Mouse (Mus musculus): Measurements from ENCODE around the gene 2310061I04Rik. TPM values are rescaled to one million over a fixed set of nuclear protein-coding genes. Genes with fewer than 3 reads are reported as not detected.
A peak's percentile ranks its signal among the peaks of the same experiment; 100 is the strongest.

Gene 2310061I04Rik
- polyA plus RNA-seq, 1 experiment: 142 TPM

- 20% methylated on average over 7 of the region's 7 CpGs for whole genome bisulfite sequencing
- Histone ChIP-seq H3K36me3 (ENCODE audit: control insufficient read depth, insufficient read depth, low read length) (no peaks in the 10 kb centered on the region), H3K27ac (ENCODE audit: insufficient read depth, low read depth, low read length) (peak overlapping the region; percentile 80), H3K27me3 (ENCODE audit: control insufficient read depth, insufficient read depth, low read length) (no peaks in the 10 kb centered on the region), H3K4me1 (ENCODE audit: control insufficient read depth, insufficient read depth, insufficient read length, low read length) (peaks cover 16% of the 10 kb centered on the region), H3K4me3 (ENCODE audit: low read depth, low read length) (peak overlapping the region; percentile 74)
- no peak for TF ChIP-seq CTCF (IDR thresholded peaks at IDR 0.05; ENCODE audit: extremely low read depth, insufficient read length, insufficient replicate concordance, low read depth, low read length)
- TF ChIP-seq POLR2A (IDR thresholded peaks at IDR 0.05; ENCODE audit: low read depth, low read length): no peak
Measured at GRCm38 (mm10) chr17:35868961-35869345, 28.3 kb downstream of the 2310061I04Rik start.

- WGBS: 55% methylated on average over 17 of the region's 17 CpGs
- Histone ChIP-seq H3K36me3 (ENCODE audit: control insufficient read depth, insufficient read depth, low read length) (no peaks in the 10 kb centered on the region), H3K4me3 (ENCODE audit: low read depth, low read length) (peak overlapping the region; percentile 74), H3K27me3 (ENCODE audit: control insufficient read depth, insufficient read depth, low read length) (no peaks in the 10 kb centered on the region), H3K27ac (ENCODE audit: insufficient read depth, low read depth, low read length) (peak overlapping the region; percentile 90), H3K4me1 (ENCODE audit: control insufficient read depth, insufficient read depth, insufficient read length, low read length) (peaks cover 16% of the 10 kb centered on the region)
- TF ChIP-seq POLR2A (IDR thresholded peaks at IDR 0.05; ENCODE audit: low read depth, low read length): peak; percentile 19; the same call in 1 of the 2 replicates
- TF ChIP-seq CTCF (IDR thresholded peaks at IDR 0.05; ENCODE audit: extremely low read depth, insufficient read length, insufficient replicate concordance, low read depth, low read length): no peak
Measured at GRCm38 (mm10) chr17:35868165-35868820, 28.9 kb downstream of the 2310061I04Rik start.

- no peaks in the 10 kb centered on the region for H3K36me3 ChIP-seq (ENCODE audit: control insufficient read depth, insufficient read depth, low read length)
- H3K4me3 ChIP-seq (ENCODE audit: low read depth, low read length): peak overlapping the region; percentile 74
- peak overlapping the region; percentile 90 for H3K27ac ChIP-seq (ENCODE audit: insufficient read depth, low read depth, low read length)
- WGBS: 12% methylated on average over 26 of the region's 26 CpGs
- TF ChIP-seq CTCF (IDR thresholded peaks at IDR 0.05; ENCODE audit: extremely low read depth, insufficient read length, insufficient replicate concordance, low read depth, low read length) (peak; percentile 45; the same call in 1 of the 2 replicates), POLR2A (IDR thresholded peaks at IDR 0.05; ENCODE audit: low read depth, low read length) (no peak; the same call in 1 of the 2 replicates)
- H3K27me3 ChIP-seq (ENCODE audit: control insufficient read depth, insufficient read depth, low read length): no peaks in the 10 kb centered on the region
- peaks cover 16% of the 10 kb centered on the region for H3K4me1 ChIP-seq (ENCODE audit: control insufficient read depth, insufficient read depth, insufficient read length, low read length)
Measured at GRCm38 (mm10) chr17:35866911-35867890, 30.0 kb downstream of the 2310061I04Rik start.

- Histone ChIP-seq H3K27ac (ENCODE audit: insufficient read depth, low read depth, low read length) (peak overlapping the region; percentile 90), H3K27me3 (ENCODE audit: control insufficient read depth, insufficient read depth, low read length) (no peaks in the 10 kb centered on the region), H3K4me3 (ENCODE audit: low read depth, low read length) (peak overlapping the region; percentile 74), H3K36me3 (ENCODE audit: control insufficient read depth, insufficient read depth, low read length) (no peaks in the 10 kb centered on the region), H3K4me1 (ENCODE audit: control insufficient read depth, insufficient read depth, insufficient read length, low read length) (peaks cover 16% of the 10 kb centered on the region)
- WGBS: 2% methylated on average over 36 of the region's 38 CpGs
- no peak for TF ChIP-seq POLR2A (IDR thresholded peaks at IDR 0.05; ENCODE audit: low read depth, low read length)
- TF ChIP-seq CTCF (IDR thresholded peaks at IDR 0.05; ENCODE audit: extremely low read depth, insufficient read length, insufficient replicate concordance, low read depth, low read length): no peak
Measured at GRCm38 (mm10) chr17:35866281-35866831, 30.9 kb downstream of the 2310061I04Rik start.

GRCm38 (mm10) chr17:35865481-35866280 lies 31.6 kb downstream of the 2310061I04Rik start, which contains the start of gene Ppp1r18:
Ppp1r18 (plus strand) TSS chr17:35865593.
- no peak for TF ChIP-seq CTCF (IDR thresholded peaks at IDR 0.05; ENCODE audit: extremely low read depth, insufficient read length, insufficient replicate concordance, low read depth, low read length)
- TF ChIP-seq POLR2A (IDR thresholded peaks at IDR 0.05; ENCODE audit: low read depth, low read length): peak; percentile 49; the same call in 1 of the 2 replicates
- H3K27ac ChIP-seq (ENCODE audit: insufficient read depth, low read depth, low read length): peak within 1 kb of the TSS; percentile 90
- H3K36me3 ChIP-seq (ENCODE audit: control insufficient read depth, insufficient read depth, low read length): no peaks in the 10 kb centered on the region
- H3K4me3 ChIP-seq (ENCODE audit: low read depth, low read length): peak within 1 kb of the TSS; percentile 74
- 1% methylated on average over 48 of the region's 48 CpGs for WGBS
- no peaks in the 10 kb centered on the region for H3K27me3 ChIP-seq (ENCODE audit: control insufficient read depth, insufficient read depth, low read length)
- H3K4me1 ChIP-seq (ENCODE audit: control insufficient read depth, insufficient read depth, insufficient read length, low read length): peaks cover 18% of the 10 kb centered on the region

- TF ChIP-seq CTCF (IDR thresholded peaks at IDR 0.05; ENCODE audit: extremely low read depth, insufficient read length, insufficient replicate concordance, low read depth, low read length): no peak
- TF ChIP-seq POLR2A (IDR thresholded peaks at IDR 0.05; ENCODE audit: low read depth, low read length): no peak
- WGBS: 65% methylated on average over 10 of the region's 10 CpGs
- Histone ChIP-seq H3K4me3 (ENCODE audit: low read depth, low read length) (no peak overlapping the region; the same call in 1 of the 2 replicates), H3K36me3 (ENCODE audit: control insufficient read depth, insufficient read depth, low read length) (no peaks in the 10 kb centered on the region), H3K4me1 (ENCODE audit: control insufficient read depth, insufficient read depth, insufficient read length, low read length) (peaks cover 15% of the 10 kb centered on the region), H3K27me3 (ENCODE audit: control insufficient read depth, insufficient read depth, low read length) (no peaks in the 10 kb centered on the region), H3K27ac (ENCODE audit: insufficient read depth, low read depth, low read length) (peak overlapping the region; percentile 90; the same call in 1 of the 2 replicates)
Measured at GRCm38 (mm10) chr17:35864832-35865353, 32.3 kb downstream of the 2310061I04Rik start.

All from small intestine, adult 2 months (tissue).